23 mouse cellular contexts compared by ENCODE assay signal in genomic region chr3:156368669-156369343, GRCm38 (mm10).
DNase-seq lines count a peak whose midpoint lies in the region; ATAC-seq lines count a peak whose summit lies in the region.
"Had no signal": no experiment of that assay in that cellular context is flagged by ENCODE, and none has a peak within 500 bp of the region (broad histone marks: within the 10 kb centered on the region; RNA-seq: fewer than 3 reads in every experiment).

No protein-coding gene starts in this region.

- H3K27me3 ChIP-seq in midbrain, embryonic 14.5 days (ENCODE audit: control insufficient read depth, insufficient read depth, low read length): no peaks in the 10 kb centered on the region
- H3K27me3 ChIP-seq: CH12.LX; embryonic facial prominence, embryonic 12.5 days; forebrain, embryonic 13.5 days; forebrain, embryonic 15.5 days; Patski had no signal

- WGBS in midbrain, embryonic 14.5 days: 81% methylated on average over 3 of the region's 3 CpGs

- no peaks in the 10 kb centered on the region for H3K36me3 ChIP-seq in midbrain, embryonic 14.5 days (ENCODE audit: control insufficient read depth, insufficient read depth, low read length)
- H3K36me3 ChIP-seq: embryonic facial prominence, embryonic 10.5 days; embryonic facial prominence, embryonic 12.5 days; forebrain, embryonic 15.5 days; G1E had no signal

- H3K27ac ChIP-seq in midbrain, embryonic 14.5 days (replicated peaks; ENCODE audit: low read depth, low read length): no peak overlapping the region
- H3K27ac ChIP-seq: embryonic facial prominence, embryonic 10.5 days; embryonic facial prominence, embryonic 12.5 days; forebrain, embryonic 13.5 days; forebrain, embryonic 15.5 days had no signal

- H3K9me3 ChIP-seq in midbrain, embryonic 14.5 days (ENCODE audit: control insufficient read depth, low read length): no peaks in the 10 kb centered on the region
- H3K9me3 ChIP-seq: embryonic facial prominence, embryonic 10.5 days; embryonic facial prominence, embryonic 12.5 days; forebrain, embryonic 13.5 days; forebrain, embryonic 15.5 days had no signal

- DNase-seq in midbrain, embryonic 14.5 days: no peak
- no peak for DNase-seq in layer of hippocampus, adult 11-12 months (ENCODE audit: low spot score)
- DNase-seq: adrenal gland, adult 8-10 months; adrenal gland, postnatal 14 days; adrenal gland, postnatal 36 days; cerebellum, adult 11-12 months; cerebellum, adult 2 months; cerebellum, adult 9-10 months; cerebellum, postnatal 10 days; cerebellum, postnatal 25 days; embryo, embryonic 11 days; forebrain, postnatal 0 days had no signal

- no peak overlapping the region for H3K4me2 ChIP-seq in midbrain, embryonic 14.5 days (ENCODE audit: low read length)
- H3K4me2 ChIP-seq: embryonic facial prominence, embryonic 12.5 days; forebrain, embryonic 13.5 days; forebrain, embryonic 15.5 days had no signal

- no peaks in the 10 kb centered on the region for H3K4me1 ChIP-seq in midbrain, embryonic 14.5 days (ENCODE audit: control insufficient read depth, insufficient read depth, low read length)
- H3K4me1 ChIP-seq: embryonic facial prominence, embryonic 10.5 days; embryonic facial prominence, embryonic 12.5 days; forebrain, embryonic 13.5 days; forebrain, embryonic 15.5 days had no signal

- no peak overlapping the region for H3K4me3 ChIP-seq in midbrain, embryonic 14.5 days (replicated peaks; ENCODE audit: low read depth, low read length)
- H3K4me3 ChIP-seq: embryonic facial prominence, embryonic 10.5 days; embryonic facial prominence, embryonic 12.5 days; forebrain, embryonic 13.5 days; forebrain, embryonic 15.5 days had no signal

- no peak overlapping the region for H3K9ac ChIP-seq in midbrain, embryonic 14.5 days (replicated peaks; ENCODE audit: low read length)
- H3K9ac ChIP-seq: embryonic facial prominence, embryonic 12.5 days; forebrain, embryonic 13.5 days; forebrain, embryonic 15.5 days; forebrain, postnatal 0 days had no signal

- ATAC-seq in granulocyte monocyte progenitor cell, adult 5-6 weeks (replicated peaks; ENCODE audit: poor library complexity, severe bottlenecking): peak; percentile 97
- ATAC-seq in megakaryocyte, adult 5-6 weeks (ENCODE audit: poor library complexity, severe bottlenecking): peak; percentile 94
- no peak for ATAC-seq in CD4-positive, CD25-positive, alpha-beta regulatory T cell, adult 4 months
- ATAC-seq in midbrain, embryonic 14.5 days (ENCODE audit: low FRiP score, low TSS enrichment): no peak
- ATAC-seq: activated CD4-positive, CD25-positive, alpha-beta regulatory T cell, adult 4 months; forebrain, embryonic 13.5 days; forebrain, embryonic 15.5 days; forebrain, postnatal 0 days; Patski had no signal

Comparison
In these comparisons a context has a peak if more than half of its experiments do, and no peak if none do; other contexts are left out.
1. ATAC-seq: peak in granulocyte monocyte progenitor cell, adult 5-6 weeks (single experiment) and megakaryocyte, adult 5-6 weeks (single experiment); none in CD4-positive, CD25-positive, alpha-beta regulatory T cell, adult 4 months (single experiment) and midbrain, embryonic 14.5 days (single experiment).